ENCODE assay signal across 22 mouse cellular contexts in genomic region chr1:178861392-178861762, GRCm38 (mm10).
DNase-seq lines count a peak whose midpoint lies in the region; ATAC-seq and TF ChIP-seq lines count a peak whose summit lies in the region.
"Had no signal": no experiment of that assay in that cellular context is flagged by ENCODE, and none has a peak within 500 bp of the region (broad histone marks: within the 10 kb centered on the region; RNA-seq: fewer than 3 reads in every experiment).

No protein-coding gene starts in this region.

- no peak for ATAC-seq in hindbrain, embryonic 14.5 days (ENCODE audit: low FRiP score)
- ATAC-seq in hindbrain, embryonic 12.5 days (ENCODE audit: low FRiP score) = no peak
- ATAC-seq in hindbrain, embryonic 16.5 days = no peak
- no peak for ATAC-seq in lung, postnatal 0 days
- no peak for ATAC-seq in megakaryocyte-erythroid progenitor cell, adult 5-6 weeks (replicated peaks; ENCODE audit: low FRiP score, low TSS enrichment, poor library complexity, severe bottlenecking)
- ATAC-seq: inflammation-experienced regulatory T-cells, adult 6 months had no signal

- H3K36me3 ChIP-seq in hindbrain, embryonic 14.5 days (replicated peaks; ENCODE audit: control insufficient read depth, insufficient read depth) = no peaks in the 10 kb centered on the region
- H3K36me3 ChIP-seq in hindbrain, embryonic 12.5 days = no peaks in the 10 kb centered on the region
- H3K36me3 ChIP-seq in hindbrain, embryonic 16.5 days (ENCODE audit: control insufficient read depth, insufficient read depth, low read length) = no peaks in the 10 kb centered on the region
- no peaks in the 10 kb centered on the region for H3K36me3 ChIP-seq in lung, postnatal 0 days (ENCODE audit: insufficient read depth, low read length)
- H3K36me3 ChIP-seq: neural tube, embryonic 12.5 days had no signal

- no peaks in the 10 kb centered on the region for H3K27me3 ChIP-seq in hindbrain, embryonic 14.5 days (ENCODE audit: control insufficient read depth, insufficient read depth, low read length)
- H3K27me3 ChIP-seq in hindbrain, embryonic 12.5 days = no peaks in the 10 kb centered on the region
- H3K27me3 ChIP-seq in hindbrain, embryonic 16.5 days (replicated peaks; ENCODE audit: control insufficient read depth, insufficient read depth, low read length) = no peaks in the 10 kb centered on the region
- no peaks in the 10 kb centered on the region for H3K27me3 ChIP-seq in lung, postnatal 0 days (replicated peaks; ENCODE audit: insufficient read depth, low read length)
- H3K27me3 ChIP-seq: megakaryocyte, embryonic 14.5 days; neural tube, embryonic 12.5 days had no signal

- no peak overlapping the region for H3K4me2 ChIP-seq in hindbrain, embryonic 14.5 days (replicated peaks)
- H3K4me2 ChIP-seq in hindbrain, embryonic 12.5 days (replicated peaks) = no peak overlapping the region
- no peak overlapping the region for H3K4me2 ChIP-seq in hindbrain, embryonic 16.5 days (ENCODE audit: low read length)
- H3K4me2 ChIP-seq in lung, postnatal 0 days (replicated peaks; ENCODE audit: low read depth, low read length) = no peak overlapping the region
- H3K4me2 ChIP-seq: lung, embryonic 14.5 days; neural tube, embryonic 12.5 days had no signal

- peaks cover 5% of the 10 kb centered on the region; the same call in 1 of the 2 replicates for H3K4me1 ChIP-seq in hindbrain, embryonic 14.5 days (replicated peaks; ENCODE audit: control insufficient read depth, insufficient read depth, low read length)
- peaks cover 14% of the 10 kb centered on the region for H3K4me1 ChIP-seq in hindbrain, embryonic 12.5 days
- peaks cover 5% of the 10 kb centered on the region for H3K4me1 ChIP-seq in hindbrain, embryonic 16.5 days (ENCODE audit: control insufficient read depth, insufficient read depth, low read depth, low read length)
- H3K4me1 ChIP-seq in lung, postnatal 0 days (ENCODE audit: insufficient read depth, low read depth, low read length) = no peaks in the 10 kb centered on the region
- H3K4me1 ChIP-seq: megakaryocyte, embryonic 14.5 days had no signal

- 67% methylated on average over 8 of the region's 8 CpGs for WGBS in hindbrain, embryonic 14.5 days
- WGBS in hindbrain, embryonic 12.5 days = 82% methylated on average over 8 of the region's 8 CpGs
- WGBS in hindbrain, embryonic 16.5 days = 63% methylated on average over 8 of the region's 8 CpGs
- WGBS in lung, postnatal 0 days = 85% methylated on average over 8 of the region's 8 CpGs

- no peak for TF ChIP-seq EP300 in lung, postnatal 0 days (IDR thresholded peaks at IDR 0.05)

- TF ChIP-seq CTCF in lung, postnatal 0 days (IDR thresholded peaks at IDR 0.05) = no peak

- no peaks in the 10 kb centered on the region for H3K9me3 ChIP-seq in hindbrain, embryonic 14.5 days (ENCODE audit: control insufficient read depth, low read length)
- H3K9me3 ChIP-seq in hindbrain, embryonic 12.5 days (replicated peaks) = no peaks in the 10 kb centered on the region
- H3K9me3 ChIP-seq in hindbrain, embryonic 16.5 days (ENCODE audit: control insufficient read depth, low read length) = no peaks in the 10 kb centered on the region
- H3K9me3 ChIP-seq in lung, postnatal 0 days (ENCODE audit: low read length) = no peaks in the 10 kb centered on the region
- H3K9me3 ChIP-seq: neural tube, embryonic 12.5 days had no signal

- no peak for DNase-seq in hindbrain, embryonic 14.5 days (ENCODE audit: low spot score)
- DNase-seq in right cerebral cortex, postnatal 4 days = peak; percentile 17
- no peak for DNase-seq in right cerebral cortex, postnatal 25 days
- no peak for DNase-seq in lung, postnatal 0 days (ENCODE audit: low spot score)
- DNase-seq: adrenal gland, adult 2 months; cerebellum, adult 11-12 months; cerebellum, postnatal 14 days; gastrocnemius, postnatal 25 days; heart, adult 2 months; kidney, adult 18-20 months; layer of hippocampus, adult 9-11 months; lung, embryonic 14.5 days; lung, postnatal 36 days; thymus, adult 2 months; thymus, postnatal 4 days had no signal

- peak overlapping the region; percentile 26 for H3K27ac ChIP-seq in hindbrain, embryonic 14.5 days
- no peak overlapping the region for H3K27ac ChIP-seq in hindbrain, embryonic 12.5 days
- H3K27ac ChIP-seq in hindbrain, embryonic 16.5 days (ENCODE audit: low read depth, low read length) = 0 out of 2 replicates have a peak overlapping the region, but pooled peaks have one; percentile 17
- H3K27ac ChIP-seq in lung, postnatal 0 days (ENCODE audit: low read length) = no peak overlapping the region
- H3K27ac ChIP-seq: heart, adult 2 months; liver, embryonic 14.5 days; neural tube, embryonic 12.5 days had no signal

- no peak overlapping the region for H3K4me3 ChIP-seq in hindbrain, embryonic 14.5 days (replicated peaks; ENCODE audit: low read length)
- H3K4me3 ChIP-seq in hindbrain, embryonic 12.5 days = no peak overlapping the region
- no peak overlapping the region for H3K4me3 ChIP-seq in hindbrain, embryonic 16.5 days (ENCODE audit: low read length)
- H3K4me3 ChIP-seq in lung, postnatal 0 days (ENCODE audit: low read depth, low read length) = no peak overlapping the region
- H3K4me3 ChIP-seq: heart, adult 2 months; megakaryocyte, embryonic 14.5 days; neural tube, embryonic 12.5 days had no signal

- no peak overlapping the region for H3K9ac ChIP-seq in hindbrain, embryonic 14.5 days
- H3K9ac ChIP-seq in hindbrain, embryonic 12.5 days = no peak overlapping the region
- H3K9ac ChIP-seq in hindbrain, embryonic 16.5 days (ENCODE audit: low read depth, low read length) = no peak overlapping the region
- H3K9ac ChIP-seq in lung, postnatal 0 days (replicated peaks; ENCODE audit: low read depth) = no peak overlapping the region
- H3K9ac ChIP-seq: liver, embryonic 14.5 days; lung, embryonic 14.5 days; neural tube, embryonic 12.5 days had no signal

Comparison
In these comparisons a context has a peak if more than half of its experiments do, and no peak if none do; other contexts are left out.
1. H3K27ac ChIP-seq: peak in hindbrain, embryonic 14.5 days (single experiment) and hindbrain, embryonic 16.5 days (single experiment); none in hindbrain, embryonic 12.5 days (single experiment) and lung, postnatal 0 days (single experiment).